Mouse (Mus musculus) embryo, embryonic 10 days (tissue): ENCODE measurements around the gene Efna1.

Experiments
- DNase-seq: peaks from one replicate; pipeline ENCODE4 v3.0.0-alpha.2; 2015; ENCODE audit warnings: low spot score

Efna1 gene

DNA sequence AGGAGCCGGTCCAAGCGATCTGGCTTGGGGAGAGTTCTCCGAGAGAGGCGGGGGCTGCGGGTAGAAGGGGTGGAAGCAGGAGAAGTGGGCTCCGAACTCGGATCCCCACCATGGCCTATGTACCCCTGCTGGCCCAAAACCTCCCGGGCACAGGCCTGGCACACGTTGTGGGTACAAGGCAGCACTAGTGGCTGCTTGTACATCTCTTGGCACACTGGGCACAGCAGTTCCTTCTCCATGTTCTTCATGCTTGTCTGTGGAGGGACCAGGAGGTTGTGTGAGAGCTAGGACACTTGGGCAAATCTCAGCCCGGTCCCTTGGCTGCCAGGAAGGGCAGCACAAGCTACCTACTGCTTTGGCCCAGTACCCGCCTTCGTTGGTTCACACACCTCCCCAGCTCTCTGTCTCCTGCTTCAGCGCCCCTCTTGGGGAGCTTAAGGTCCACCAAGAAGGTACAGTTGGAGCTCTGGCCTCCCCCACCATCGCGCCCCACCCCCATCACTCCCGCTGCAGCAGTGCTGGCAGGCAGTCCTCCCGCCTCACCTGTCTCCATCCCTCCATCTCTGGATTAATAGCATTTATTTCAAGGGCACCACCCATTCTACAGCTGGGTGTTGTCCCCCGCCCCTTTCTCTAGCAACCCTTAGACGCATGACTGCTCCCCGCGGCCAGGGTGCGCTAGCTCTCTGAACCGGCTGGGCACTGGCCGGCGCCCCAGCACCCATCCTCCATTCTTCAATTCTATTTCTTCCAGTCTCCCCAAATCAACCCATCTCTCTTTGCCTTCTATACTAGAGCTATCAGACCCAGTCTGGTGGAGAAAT lies 36.6 kb downstream of the Efna1 start:
- no peak for DNase-seq

DNA sequence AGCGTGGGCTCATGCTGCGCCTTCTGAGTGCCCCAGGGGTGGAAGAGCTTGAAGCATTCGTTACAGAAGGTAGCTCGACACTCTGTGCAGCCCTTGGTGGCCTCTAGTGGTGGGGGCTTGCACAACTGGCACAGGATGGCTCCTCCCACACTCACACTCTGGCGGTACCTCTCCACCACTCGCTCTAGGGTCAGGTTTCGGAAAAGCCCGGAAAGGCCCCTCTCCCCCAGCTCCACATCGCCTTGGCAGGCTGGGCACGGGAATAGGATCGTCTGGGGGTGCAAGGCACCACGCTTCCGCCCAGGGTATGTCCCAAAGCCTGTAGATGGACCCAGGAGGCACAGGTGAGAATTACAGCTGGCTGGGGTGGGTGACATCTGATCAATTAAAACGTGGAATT lies 37.3 kb downstream of the Efna1 start:
- peak; percentile 80 for DNase-seq

DNA sequence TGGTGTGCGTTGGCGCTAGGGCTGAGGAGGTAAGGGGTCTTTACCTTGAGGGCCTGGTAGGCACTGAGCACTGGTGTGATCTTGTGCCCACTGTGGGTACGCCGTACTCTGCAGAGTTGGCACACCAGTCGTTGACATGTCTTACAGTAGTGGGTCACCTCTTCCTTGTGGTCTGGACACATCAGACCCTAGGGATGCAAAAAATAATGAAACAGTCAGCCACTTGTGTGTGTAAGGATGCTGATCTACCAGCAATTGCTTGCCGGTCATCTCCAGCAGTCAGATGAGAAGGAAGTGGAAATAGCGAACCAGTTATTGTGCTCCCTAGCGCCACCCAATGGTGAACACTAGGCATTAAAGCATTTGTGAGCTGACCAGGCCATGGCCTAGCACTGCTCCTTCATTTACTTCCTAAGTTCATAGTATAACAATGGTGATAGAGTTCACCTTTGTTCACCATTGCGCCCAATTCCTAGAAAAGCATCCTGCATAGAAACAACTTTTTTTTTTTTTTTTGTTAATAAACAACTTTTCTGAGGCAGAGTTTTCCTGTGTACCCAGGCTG lies 38.5 kb downstream of the Efna1 start:
- DNase-seq, result peak; percentile 77

DNA sequence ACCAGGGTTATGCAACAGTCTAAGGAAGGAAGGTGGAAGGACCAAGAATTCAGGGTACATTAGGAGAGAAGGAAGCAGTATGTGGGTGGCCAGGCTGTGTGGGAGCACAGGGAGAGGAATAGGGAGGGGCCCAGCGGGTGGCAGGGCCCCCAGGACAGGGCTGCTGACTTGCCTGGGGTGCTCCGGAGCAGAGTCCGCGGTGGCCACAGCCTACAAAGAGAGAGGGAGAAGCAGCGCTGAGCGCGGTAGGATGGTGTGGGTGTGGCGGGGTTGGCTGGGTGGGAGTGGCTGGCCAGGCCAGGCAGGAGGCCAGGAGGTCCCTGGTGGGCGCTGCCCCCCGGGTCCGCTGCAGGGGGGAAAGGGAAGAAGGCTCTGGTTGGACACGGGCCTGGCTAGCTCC lies 42.4 kb downstream of the Efna1 start:
- no peak for DNase-seq

DNA sequence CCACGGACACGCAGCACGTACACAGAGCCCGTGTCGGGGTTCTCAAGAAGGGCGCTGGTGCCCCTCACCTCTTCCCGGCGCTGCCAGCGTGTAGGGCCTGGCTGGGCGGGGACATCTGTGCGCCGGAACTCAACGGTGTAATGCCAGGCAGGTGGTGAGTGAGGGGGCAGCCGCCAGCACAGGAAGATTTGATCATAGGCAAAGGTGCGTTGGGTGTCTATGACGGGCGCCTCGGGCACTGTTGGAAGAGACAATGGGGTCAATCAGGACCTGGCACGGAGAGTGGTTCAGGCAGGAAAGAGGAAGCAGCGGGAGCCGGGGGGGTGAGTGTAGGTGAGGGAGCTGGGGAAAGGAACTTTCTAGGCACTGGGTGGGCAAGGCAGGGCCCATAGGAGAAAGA lies 43.3 kb downstream of the Efna1 start:
- no peak for DNase-seq

DNA sequence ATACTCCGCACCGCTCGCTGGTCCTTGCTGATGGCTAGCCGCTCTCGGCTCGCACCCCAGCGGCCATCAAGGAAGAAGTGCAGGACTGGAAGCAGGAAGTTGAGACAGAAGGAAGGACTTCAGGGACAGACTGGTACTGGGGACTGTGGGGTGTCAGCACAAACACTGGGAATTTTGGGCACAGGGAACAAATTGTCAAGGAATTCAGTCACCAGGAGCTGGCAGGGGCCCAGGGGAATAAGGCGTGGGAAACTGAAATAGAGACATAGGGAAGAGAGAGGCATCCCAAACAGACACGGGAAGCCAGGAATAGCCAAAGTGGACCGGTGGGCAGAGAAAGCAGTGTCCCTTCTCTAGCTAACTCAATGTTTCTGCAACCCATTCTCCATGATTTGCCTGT lies 44.4 kb downstream of the Efna1 start:
- no peak for DNase-seq

DNA sequence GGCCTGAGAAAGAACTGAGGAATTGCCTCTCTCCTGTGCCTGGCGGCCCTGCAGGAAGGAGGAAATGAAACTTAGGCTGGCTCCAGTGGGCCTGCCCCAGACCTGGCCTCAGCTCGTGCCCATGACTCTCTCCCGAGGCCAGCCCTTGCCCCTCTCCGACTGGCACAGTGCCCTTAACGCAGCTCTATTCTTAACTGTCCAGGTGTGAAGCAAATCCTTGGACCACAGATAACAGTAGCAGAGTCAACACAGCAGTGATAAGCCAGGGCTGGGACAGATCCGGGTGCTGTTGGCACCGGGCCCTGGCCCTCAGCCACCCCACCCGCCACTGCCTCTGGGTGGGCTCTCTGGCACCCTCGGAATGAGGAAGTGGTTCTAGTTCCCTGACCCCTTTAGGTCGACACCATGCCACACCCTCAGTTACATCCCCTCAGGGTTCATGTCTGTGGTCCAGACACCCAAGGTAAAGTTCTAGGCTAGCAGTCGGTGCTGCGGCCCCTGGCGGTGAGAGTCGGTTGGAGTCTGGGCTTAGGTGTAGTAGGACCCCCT lies 47.3 kb downstream of the Efna1 start:
- DNase-seq, result no peak

DNA sequence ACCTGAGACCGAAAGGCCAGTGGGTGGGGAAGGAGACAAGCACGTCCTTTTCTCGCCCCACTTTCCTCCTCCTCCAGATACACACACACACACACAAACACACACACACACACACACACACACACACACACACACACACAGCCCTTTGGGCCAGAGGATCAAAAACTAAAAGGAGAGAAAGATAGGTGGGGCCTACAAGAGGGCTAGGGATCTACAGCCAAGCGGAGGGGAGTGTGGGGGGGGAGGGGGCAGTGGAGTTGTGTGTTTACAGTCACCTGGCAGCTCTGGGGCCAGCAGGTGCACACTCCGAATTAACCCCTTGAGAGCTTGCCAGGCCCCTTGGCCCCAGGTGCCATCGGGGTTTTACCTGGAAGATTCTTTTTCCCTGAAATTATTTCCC lies 48.3 kb downstream of the Efna1 start:
- no peak for DNase-seq

DNA sequence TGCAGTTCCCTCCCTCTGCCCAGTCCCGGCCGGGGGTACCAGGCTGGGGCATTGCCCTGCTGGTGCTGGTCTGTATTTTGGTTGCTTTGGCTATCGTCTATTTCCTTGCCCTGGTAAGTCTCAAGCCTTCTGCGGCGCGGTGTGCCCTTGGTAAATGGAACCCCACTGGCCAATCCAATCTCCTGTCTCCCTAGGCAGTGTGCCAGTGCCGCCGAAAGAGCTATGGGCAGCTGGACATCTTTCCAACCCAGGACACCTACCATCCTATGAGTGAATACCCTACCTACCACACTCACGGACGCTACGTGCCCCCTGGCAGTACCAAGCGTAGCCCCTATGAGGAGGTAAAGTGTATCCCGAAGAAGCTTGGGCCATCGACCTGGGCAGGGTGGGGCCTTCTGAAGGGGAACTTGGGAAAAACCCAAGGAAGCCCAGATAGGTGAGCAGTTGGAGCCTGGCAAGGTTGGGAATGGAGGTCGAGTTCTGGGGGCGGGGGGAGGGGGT lies 49.1 kb downstream of the Efna1 start:
- DNase-seq, result no peak

DNA sequence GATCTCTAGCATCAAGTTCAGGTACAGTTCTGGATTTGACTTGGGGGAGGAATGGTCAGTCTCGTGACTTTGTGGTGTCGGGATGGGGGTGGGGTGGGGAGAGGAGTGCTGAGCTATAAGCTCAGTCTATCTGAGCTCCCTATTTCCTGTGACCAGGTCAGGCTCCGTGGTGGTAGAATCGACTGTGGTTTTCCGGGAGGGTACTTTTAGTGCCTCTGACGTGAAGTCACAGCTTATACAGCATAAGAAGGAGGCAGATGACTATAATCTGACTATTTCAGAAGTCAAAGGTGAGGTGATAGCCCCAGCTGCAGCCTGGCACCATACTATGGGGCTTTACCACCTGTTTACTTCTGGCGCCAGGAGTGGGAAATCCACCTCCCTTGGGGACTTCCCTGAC lies 49.6 kb downstream of the Efna1 start:
- no peak for DNase-seq

DNA sequence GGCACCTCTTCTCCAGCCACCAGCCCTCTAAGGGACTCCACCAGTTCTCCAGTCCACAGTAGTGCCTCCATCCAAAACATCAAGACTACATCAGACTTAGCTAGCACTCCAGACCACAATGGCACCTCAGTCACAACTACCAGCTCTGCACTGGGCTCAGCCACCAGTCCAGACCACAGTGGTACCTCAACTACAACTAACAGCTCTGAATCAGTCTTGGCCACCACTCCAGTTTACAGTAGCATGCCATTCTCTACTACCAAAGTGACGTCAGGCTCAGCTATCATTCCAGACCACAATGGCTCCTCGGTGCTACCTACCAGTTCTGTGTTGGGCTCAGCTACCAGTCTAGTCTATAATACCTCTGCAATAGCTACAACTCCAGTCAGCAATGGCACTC lies 50.4 kb downstream of the Efna1 start:
- DNase-seq, result no peak

DNA sequence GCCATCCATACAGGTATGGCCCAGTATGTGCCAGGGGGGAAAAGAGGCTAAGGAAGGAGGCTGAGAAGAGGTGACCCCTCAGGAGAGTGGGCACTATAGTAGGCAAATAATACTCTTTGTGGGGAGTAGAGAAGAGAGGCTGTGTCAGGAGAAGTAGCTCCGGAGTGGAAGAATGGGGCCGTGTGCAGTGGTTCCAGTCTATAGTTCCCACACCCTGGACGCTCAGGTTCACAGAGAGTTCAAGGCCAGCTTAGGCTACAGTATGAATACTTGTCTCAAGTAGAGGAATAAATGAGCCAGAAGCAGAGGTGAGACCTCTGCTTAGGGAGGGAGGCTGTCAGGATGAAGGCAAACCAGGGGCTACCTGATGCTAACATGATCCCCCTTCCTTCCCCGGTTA lies 51.7 kb downstream of the Efna1 start:
- no peak for DNase-seq

DNA sequence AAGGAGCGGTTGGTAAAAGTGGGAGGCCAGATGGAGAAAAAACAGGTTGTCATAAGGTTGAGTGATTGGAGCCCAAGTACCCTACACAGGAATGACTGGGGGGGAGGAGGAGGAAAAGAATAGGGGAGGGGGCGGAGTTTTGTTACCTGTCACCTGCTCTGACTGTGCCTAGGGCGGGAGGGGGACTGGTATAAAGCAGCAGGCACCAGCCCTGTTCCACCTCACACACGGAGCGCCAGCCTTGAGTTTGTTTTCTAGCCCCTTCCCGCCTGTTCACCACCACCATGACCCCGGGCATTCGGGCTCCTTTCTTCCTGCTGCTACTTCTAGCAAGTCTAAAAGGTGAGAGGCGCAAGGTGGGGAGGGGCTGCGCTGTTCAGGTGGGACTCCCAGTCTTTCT lies 52.1 kb downstream of the Efna1 start, which contains the start of gene Muc1:
TSS of gene Muc1 (plus strand) at position 222 of the 400 bp plus-strand sequence.
- no peak for DNase-seq

DNA sequence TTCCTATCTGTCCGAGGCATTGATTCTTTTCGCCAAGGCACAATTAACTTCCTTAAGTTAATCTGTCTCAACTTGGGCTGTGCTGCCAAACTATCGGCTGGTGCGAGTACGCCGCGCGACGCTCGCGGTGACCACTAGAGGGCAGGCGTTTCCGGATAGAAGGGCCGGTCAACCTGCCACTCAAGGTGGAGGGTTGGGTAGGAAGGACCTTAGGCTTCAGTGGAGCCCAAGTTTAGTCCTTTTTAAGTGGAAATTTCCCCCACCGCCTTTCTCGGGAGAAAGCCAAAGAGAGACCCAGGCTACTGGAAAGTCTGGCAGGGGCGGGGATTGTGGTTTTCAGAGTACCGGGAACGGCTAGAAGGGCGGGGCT lies 52.8 kb downstream of the Efna1 start:
- DNase-seq, result peak; percentile 96

DNA sequence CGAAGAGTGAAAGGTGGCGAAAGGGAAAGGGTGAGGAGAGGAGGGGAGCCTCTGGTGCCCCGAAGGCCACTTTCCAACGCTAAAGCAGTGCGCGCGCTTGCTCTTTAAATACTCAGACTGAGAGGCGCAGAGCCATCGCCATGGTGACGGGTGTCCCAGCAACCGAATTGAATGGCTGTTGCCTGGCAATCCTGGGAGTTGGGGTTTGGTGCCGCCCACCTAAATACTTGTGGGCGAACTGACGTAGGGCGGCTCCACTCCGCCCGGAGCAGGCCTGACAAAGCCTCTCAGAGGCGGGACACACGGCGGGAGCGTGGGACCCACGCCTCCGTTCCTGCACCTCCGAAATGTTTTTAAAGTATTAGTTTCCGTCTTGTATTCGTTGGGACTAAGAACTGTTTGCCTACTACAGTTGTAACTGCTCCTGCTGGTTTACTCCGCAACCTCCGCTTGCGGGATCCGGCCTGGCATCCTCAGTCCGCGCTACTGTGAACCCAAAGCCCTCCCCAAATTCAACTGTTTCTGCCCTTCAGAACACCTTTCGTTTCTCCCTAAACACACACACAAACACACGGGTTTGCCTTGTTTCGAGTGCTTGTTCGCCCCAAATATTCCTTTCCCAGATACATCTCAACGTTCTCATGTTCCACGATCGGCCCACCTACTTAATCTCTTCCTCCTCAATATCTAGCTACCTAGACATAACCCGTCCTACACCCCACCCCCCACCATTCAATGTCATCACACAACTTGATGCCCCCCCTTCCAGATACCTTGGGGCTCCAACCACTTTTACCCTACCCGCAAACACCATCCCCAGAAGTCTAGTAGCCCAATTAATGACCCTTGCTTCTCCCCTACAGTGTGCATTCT lies 53.4 kb downstream of the Efna1 start:
- peak; percentile 99 for DNase-seq

DNA sequence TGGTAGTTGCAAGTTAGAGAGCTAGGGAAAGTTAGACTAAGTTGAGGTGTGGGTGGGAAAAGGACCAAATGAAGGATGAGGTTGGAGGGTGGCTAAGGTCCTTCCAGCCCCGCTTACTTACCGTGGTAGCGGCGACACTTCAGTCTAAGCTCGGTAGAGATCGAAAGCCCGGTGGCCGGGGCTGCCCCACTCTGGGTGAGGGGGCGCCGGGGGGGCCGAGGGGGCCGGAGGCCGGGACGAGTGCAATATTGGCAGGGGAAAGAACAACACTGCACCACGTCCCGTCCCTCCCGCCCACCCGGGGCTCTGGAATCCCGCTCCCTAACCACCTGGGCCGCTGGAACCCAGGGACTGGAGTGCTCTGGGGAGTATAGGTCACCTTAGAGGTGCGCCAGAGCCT lies 54.0 kb downstream of the Efna1 start, which contains the start of gene Mtx1:
TSS of gene Mtx1 (minus strand) at position 189 of the 400 bp plus-strand sequence.
- peak; percentile 19 for DNase-seq

DNA sequence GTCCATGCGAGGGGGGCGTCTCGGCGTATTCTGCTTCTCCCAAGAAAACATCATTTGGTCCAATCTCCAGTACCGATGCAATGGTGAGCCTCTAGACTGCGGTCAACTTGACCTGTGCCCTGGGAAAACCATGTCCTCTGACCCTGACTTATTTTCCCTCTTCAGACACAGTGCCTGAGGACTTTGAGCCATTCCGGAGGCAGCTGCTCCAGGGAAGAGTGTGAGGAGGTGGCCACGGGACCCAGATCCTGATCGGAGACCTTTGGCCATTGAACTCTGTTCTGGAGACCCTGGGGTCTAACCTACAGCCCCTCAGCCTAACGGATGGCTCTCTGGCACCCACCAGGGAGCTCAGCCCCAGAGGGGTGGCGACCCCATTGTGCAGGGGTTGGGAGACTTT lies 54.6 kb downstream of the Efna1 start:
- peak; percentile 54 for DNase-seq

DNA sequence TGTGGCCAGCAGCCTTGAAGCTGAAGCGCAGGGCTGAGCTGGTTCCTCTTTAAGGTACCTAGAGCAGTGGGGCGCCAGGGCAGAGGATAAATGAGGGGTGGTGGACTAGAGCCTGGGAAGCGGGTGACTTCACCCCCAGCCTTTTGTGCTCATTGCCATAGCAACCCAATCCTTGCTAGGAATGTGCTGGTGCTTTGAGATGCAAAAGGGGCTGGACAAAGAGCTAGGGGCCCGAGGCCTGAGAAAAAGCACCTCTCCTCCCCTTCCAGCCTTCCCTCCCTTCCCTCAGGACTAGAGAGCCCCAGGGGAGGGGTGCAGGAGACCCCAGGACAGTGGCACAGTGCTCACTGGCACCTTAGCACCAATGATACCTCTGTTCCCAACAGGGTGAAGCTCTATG lies 55.0 kb downstream of the Efna1 start:
- peak; percentile 89 for DNase-seq

DNA sequence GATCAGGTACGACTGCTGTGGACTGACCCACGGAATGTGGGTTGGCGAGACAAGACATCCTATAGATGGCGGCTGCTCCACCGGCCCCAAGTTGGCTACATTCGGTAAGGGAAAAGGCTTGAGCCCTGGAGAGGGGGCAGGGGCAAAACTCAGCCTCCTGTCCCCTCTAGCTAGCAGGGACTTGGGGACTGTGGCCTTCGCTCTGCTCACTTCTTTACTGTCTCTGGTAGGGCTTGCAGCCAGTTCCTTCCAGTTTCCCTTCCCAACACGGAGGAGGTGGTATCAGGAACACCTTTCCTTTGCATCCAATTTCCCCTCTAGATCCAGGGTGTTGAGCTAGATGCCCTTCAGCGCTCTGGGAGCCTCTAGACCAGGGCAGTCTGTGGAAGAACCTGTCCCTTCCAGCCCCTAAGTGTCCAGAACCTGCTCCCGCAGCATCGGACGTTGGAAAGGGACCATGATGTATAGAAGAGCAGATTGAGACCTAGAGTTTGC lies 55.6 kb downstream of the Efna1 start:
- DNase-seq, result no peak

DNA sequence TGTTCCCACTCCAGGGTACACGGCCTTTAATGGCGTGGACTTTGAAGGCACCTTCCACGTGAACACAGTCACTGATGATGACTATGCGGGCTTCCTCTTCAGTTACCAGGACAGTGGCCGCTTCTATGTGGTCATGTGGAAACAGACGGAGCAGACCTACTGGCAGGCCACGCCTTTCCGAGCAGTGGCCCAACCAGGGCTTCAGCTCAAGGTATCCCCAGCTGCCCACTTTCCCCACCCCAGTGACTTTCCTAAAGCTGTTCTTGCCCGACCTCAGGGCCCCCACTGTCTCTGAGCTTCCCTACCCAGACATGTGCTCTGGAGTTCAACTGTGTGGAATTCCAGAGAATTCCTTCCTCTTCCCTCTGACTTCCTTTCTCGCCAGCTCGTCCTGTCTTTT lies 56.1 kb downstream of the Efna1 start:
- no peak for DNase-seq
